Mouse (Mus musculus): ENCODE measurements at regions not wholly inside any gene's neighbourhood (a gene's known extent, or its start where the extent isn't known, plus 50 kb on each side); places are given as distances from the start of the nearest gene placed in this dataset.

- DNase-seq, result no peak
Measured at GRCm38 (mm10) chr16:84318091-84318490, 196.8 kb upstream of the A730009L09Rik start.

GRCm38 (mm10) chr16:84321569-84321968, 193.4 kb upstream of the A730009L09Rik start:
- no peak for DNase-seq

GRCm38 (mm10) chr16:84330293-84330692, 184.6 kb upstream of the A730009L09Rik start:
- DNase-seq, result no peak

- DNase-seq, result no peak
Measured at GRCm38 (mm10) chr16:84346089-84346488, 168.8 kb upstream of the A730009L09Rik start.

- no peak for DNase-seq
Measured at GRCm38 (mm10) chr16:84355118-84355517, 159.8 kb upstream of the A730009L09Rik start.

- DNase-seq, result peak; percentile 1
Measured at GRCm38 (mm10) chr16:84365969-84366368, 149.0 kb upstream of the A730009L09Rik start.

GRCm38 (mm10) chr16:84368928-84369682, 145.8 kb upstream of the A730009L09Rik start:
- DNase-seq, result no peak

GRCm38 (mm10) chr16:84378461-84378860, 136.5 kb upstream of the A730009L09Rik start:
- no peak for DNase-seq

- DNase-seq, result no peak
Measured at GRCm38 (mm10) chr16:84391756-84392155, 123.2 kb upstream of the A730009L09Rik start.

- no peak for DNase-seq
Measured at GRCm38 (mm10) chr16:84394895-84395294, 120.0 kb upstream of the A730009L09Rik start.

GRCm38 (mm10) chr16:84421650-84422049, 93.3 kb upstream of the A730009L09Rik start:
- DNase-seq, result no peak

GRCm38 (mm10) chr16:84426990-84427540, 87.9 kb upstream of the A730009L09Rik start:
- no peak for DNase-seq

- DNase-seq, result no peak
Measured at GRCm38 (mm10) chr16:84456596-84456995, 58.3 kb upstream of the A730009L09Rik start.

GRCm38 (mm10) chr16:84462150-84462549, 52.8 kb upstream of the A730009L09Rik start:
- DNase-seq, result no peak

Data from lung, postnatal 10 days (tissue).